ENCODE assay signal across 8 mouse cellular contexts in the genomic region with DNA sequence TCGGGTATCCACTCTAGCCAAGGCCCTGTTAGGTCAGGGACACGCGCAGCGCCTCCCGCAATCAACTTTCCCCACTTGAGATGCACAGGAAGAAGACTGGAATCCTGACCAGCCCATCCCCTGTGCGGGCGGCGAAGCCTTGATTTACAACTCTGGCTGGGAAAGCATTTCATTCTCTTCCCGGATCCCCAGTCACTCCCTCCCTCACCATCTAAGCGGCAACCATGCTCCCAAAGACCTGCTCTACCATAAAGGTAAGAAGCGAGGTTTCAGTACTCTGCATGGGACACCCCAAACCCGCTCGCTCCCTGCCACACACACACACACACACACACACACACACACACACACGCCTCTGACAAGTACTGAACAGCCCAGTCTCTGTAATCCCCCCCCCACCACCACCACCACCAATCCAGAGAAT.
A peak's percentile ranks its signal among the peaks of the same experiment; 100 is the strongest.
DNase-seq lines count a peak whose midpoint lies in the region; ATAC-seq and TF ChIP-seq lines count a peak whose summit lies in the region.

No protein-coding gene starts in this region.

- WGBS in heart, embryonic 12.5 days = 2% methylated on average over 14 of the region's 14 CpGs
- WGBS in embryonic facial prominence, embryonic 15.5 days = 2% methylated on average over 14 of the region's 14 CpGs
- WGBS in kidney, postnatal 0 days = 5% methylated on average over 14 of the region's 14 CpGs
- WGBS in neural tube, embryonic 11.5 days = 2% methylated on average over 14 of the region's 14 CpGs

- no peak for DNase-seq in heart, adult 8-10 months (ENCODE audit: low spot score)
- peak; percentile 45 for DNase-seq in R1 (ENCODE audit: low read depth, low spot score)
- DNase-seq in kidney, postnatal 0 days (ENCODE audit: low spot score) = peak; percentile 55
- peak; percentile 42 for DNase-seq in neural tube, embryonic 11.5 days (ENCODE audit: low spot score)
- no peak for DNase-seq in spleen, adult 18-20 months

- H3K36me3 ChIP-seq in heart, embryonic 12.5 days = no peaks in the 10 kb centered on the region
- H3K36me3 ChIP-seq in embryonic facial prominence, embryonic 15.5 days = no peaks in the 10 kb centered on the region
- H3K36me3 ChIP-seq in kidney, postnatal 0 days (ENCODE audit: insufficient read depth, low read length) = no peaks in the 10 kb centered on the region
- H3K36me3 ChIP-seq in neural tube, embryonic 11.5 days (ENCODE audit: control insufficient read depth, insufficient read depth, low read length) = no peaks in the 10 kb centered on the region

- peak overlapping the region; percentile 55 for H3K4me3 ChIP-seq in heart, embryonic 12.5 days
- H3K4me3 ChIP-seq in embryonic facial prominence, embryonic 15.5 days (replicated peaks) = peak overlapping the region; percentile 61
- H3K4me3 ChIP-seq in kidney, postnatal 0 days (replicated peaks; ENCODE audit: low read depth, low read length) = peak overlapping the region; percentile 45
- H3K4me3 ChIP-seq in neural tube, embryonic 11.5 days (ENCODE audit: low read depth, low read length) = peak overlapping the region; percentile 62

- H3K4me2 ChIP-seq in heart, embryonic 12.5 days = peak overlapping the region; percentile 88
- H3K4me2 ChIP-seq in embryonic facial prominence, embryonic 15.5 days (replicated peaks) = peak overlapping the region; percentile 98
- peak overlapping the region; percentile 84 for H3K4me2 ChIP-seq in kidney, postnatal 0 days (ENCODE audit: low read length)
- H3K4me2 ChIP-seq in neural tube, embryonic 11.5 days (ENCODE audit: low read depth) = peak overlapping the region; percentile 74

- 0 out of 2 replicates have a peak, but pooled peaks have one; percentile 10 for ATAC-seq in heart, embryonic 12.5 days (ENCODE audit: insufficient number of reproducible peaks, low FRiP score)
- ATAC-seq in embryonic facial prominence, embryonic 15.5 days (ENCODE audit: insufficient number of reproducible peaks, low FRiP score, low TSS enrichment, low read depth) = 0 out of 2 replicates have a peak, but pooled peaks have one; percentile 6
- ATAC-seq in kidney, postnatal 0 days (replicated peaks; ENCODE audit: low FRiP score, low read depth) = peak; percentile 21; the same call in 1 of the 2 replicates
- ATAC-seq in neural tube, embryonic 11.5 days (ENCODE audit: insufficient read depth, low FRiP score, low TSS enrichment) = no peak
- no peak for ATAC-seq in inflammation-experienced regulatory T-cells, adult 6 months

- peak overlapping the region; percentile 62 for H3K9ac ChIP-seq in heart, embryonic 12.5 days
- H3K9ac ChIP-seq in embryonic facial prominence, embryonic 15.5 days = 0 out of 2 replicates have a peak overlapping the region, but pooled peaks have one; percentile 39
- peak overlapping the region; percentile 52 for H3K9ac ChIP-seq in kidney, postnatal 0 days (ENCODE audit: low read depth, low read length)
- peak overlapping the region; percentile 68 for H3K9ac ChIP-seq in neural tube, embryonic 11.5 days (ENCODE audit: low read length)

- H3K27ac ChIP-seq in heart, embryonic 12.5 days (ENCODE audit: poor library complexity, severe bottlenecking) = no peak overlapping the region
- no peak overlapping the region for H3K27ac ChIP-seq in embryonic facial prominence, embryonic 15.5 days (replicated peaks)
- H3K27ac ChIP-seq in kidney, postnatal 0 days = no peak overlapping the region
- peak overlapping the region; percentile 83 for H3K27ac ChIP-seq in neural tube, embryonic 11.5 days (ENCODE audit: low read depth, low read length)

- no peak for TF ChIP-seq CTCF in kidney, postnatal 0 days (IDR thresholded peaks at IDR 0.05; ENCODE audit: low read depth)

- H3K4me1 ChIP-seq in heart, embryonic 12.5 days (replicated peaks) = peaks cover 37% of the 10 kb centered on the region
- H3K4me1 ChIP-seq in embryonic facial prominence, embryonic 15.5 days = peaks cover 15% of the 10 kb centered on the region
- peaks cover 8% of the 10 kb centered on the region; the same call in 1 of the 2 replicates for H3K4me1 ChIP-seq in kidney, postnatal 0 days (replicated peaks; ENCODE audit: insufficient read depth, low read length)
- H3K4me1 ChIP-seq in neural tube, embryonic 11.5 days (ENCODE audit: control insufficient read depth, insufficient read depth, low read length) = peaks cover 10% of the 10 kb centered on the region

- H3K27me3 ChIP-seq in heart, embryonic 12.5 days (replicated peaks) = no peaks in the 10 kb centered on the region; the same call in 1 of the 2 replicates
- peaks cover 26% of the 10 kb centered on the region for H3K27me3 ChIP-seq in embryonic facial prominence, embryonic 15.5 days
- H3K27me3 ChIP-seq in kidney, postnatal 0 days (ENCODE audit: insufficient read depth, low read length) = no peaks in the 10 kb centered on the region
- H3K27me3 ChIP-seq in neural tube, embryonic 11.5 days (ENCODE audit: control insufficient read depth, insufficient read depth, low read length) = no peaks in the 10 kb centered on the region

- peaks cover 4% of the 10 kb centered on the region for H3K9me3 ChIP-seq in heart, embryonic 12.5 days (replicated peaks)
- H3K9me3 ChIP-seq in embryonic facial prominence, embryonic 15.5 days (replicated peaks) = no peaks in the 10 kb centered on the region
- no peaks in the 10 kb centered on the region for H3K9me3 ChIP-seq in kidney, postnatal 0 days (replicated peaks; ENCODE audit: low read length)
- no peaks in the 10 kb centered on the region for H3K9me3 ChIP-seq in neural tube, embryonic 11.5 days (ENCODE audit: control insufficient read depth, low read length)

Comparison
In these comparisons a context has a peak if more than half of its experiments do, and no peak if none do; other contexts are left out.
1. ATAC-seq: peak in heart, embryonic 12.5 days (single experiment), embryonic facial prominence, embryonic 15.5 days (single experiment) and kidney, postnatal 0 days (single experiment); none in neural tube, embryonic 11.5 days (single experiment) and inflammation-experienced regulatory T-cells, adult 6 months (single experiment).
2. DNase-seq: peak in R1 (single experiment), kidney, postnatal 0 days (single experiment) and neural tube, embryonic 11.5 days (single experiment); none in heart, adult 8-10 months (single experiment) and spleen, adult 18-20 months (0 of 2).
3. Peak in every context shown above with its lines, with median percentiles within 50 percentile points of each other: H3K4me2 ChIP-seq, H3K4me3 ChIP-seq and H3K9ac ChIP-seq.